Mouse (Mus musculus) gastrocnemius, adult 8-10 months (tissue): ENCODE data around the gene Prss32. TPM values are rescaled to one million over a fixed set of nuclear protein-coding genes. Genes with fewer than 3 reads are reported as not detected.
A peak's percentile ranks its signal among the peaks of the same experiment; 100 is the strongest.

Experiments
- DNase-seq, 2 experiments: peaks; one replicate each; pipeline ENCODE4 v3.0.0; 2022; ENCODE audit warnings: low spot score in 2 of 2
- total RNA-seq, 4 experiments: library from RNA; stranded (reverse); gene quantifications; 2 replicates each; pipeline ENCODE4 v1.2.4; 2022

Gene Prss32
- total RNA-seq: not detected

- DNase-seq: peak in 1 of 2 experiments; percentile 33
Observed at GRCm38 (mm10) chr17:23843812-23844273, at the start of gene Prss32, which contains the start of gene Prss41. Gene Prss32, plus strand, starts transcription at chr17:23843855. Gene Prss41, minus strand, starts transcription at chr17:23844172.

- DNase-seq: no peak
Observed at GRCm38 (mm10) chr17:23795323-23795722, 48.3 kb upstream of the Prss32 start.

GRCm38 (mm10) chr17:23797316-23797715 lies 46.3 kb upstream of the Prss32 start:
- no peak for DNase-seq

GRCm38 (mm10) chr17:23801627-23802026 lies 42.0 kb upstream of the Prss32 start:
- DNase-seq: no peak

- peak; percentile 96 to 98 for DNase-seq
Observed at GRCm38 (mm10) chr17:23802746-23803365, 40.8 kb upstream of the Prss32 start.

GRCm38 (mm10) chr17:23803366-23804041 lies 40.2 kb upstream of the Prss32 start:
- peak; percentile 53 to 64 for DNase-seq

GRCm38 (mm10) chr17:23804426-23805085 lies 39.1 kb upstream of the Prss32 start:
- DNase-seq: no peak

- no peak for DNase-seq
Observed at GRCm38 (mm10) chr17:23806867-23807266, 36.8 kb upstream of the Prss32 start.

- DNase-seq: no peak
Observed at GRCm38 (mm10) chr17:23807918-23808317, 35.7 kb upstream of the Prss32 start.

- DNase-seq: no peak
Observed at GRCm38 (mm10) chr17:23815641-23816040, 28.0 kb upstream of the Prss32 start.

GRCm38 (mm10) chr17:23818579-23818978 lies 25.1 kb upstream of the Prss32 start:
- DNase-seq: no peak

- no peak for DNase-seq
Observed at GRCm38 (mm10) chr17:23819235-23819634, 24.4 kb upstream of the Prss32 start.

- DNase-seq: peak in 1 of 2 experiments; percentile 1
Observed at GRCm38 (mm10) chr17:23820731-23821130, 22.9 kb upstream of the Prss32 start.

- DNase-seq: no peak
Observed at GRCm38 (mm10) chr17:23822094-23822493, 21.6 kb upstream of the Prss32 start.

- DNase-seq: no peak
Observed at GRCm38 (mm10) chr17:23823018-23823417, 20.6 kb upstream of the Prss32 start.

GRCm38 (mm10) chr17:23823614-23824013 lies 20.0 kb upstream of the Prss32 start:
- no peak for DNase-seq

GRCm38 (mm10) chr17:23825591-23825990 lies 18.1 kb upstream of the Prss32 start:
- no peak for DNase-seq

- peak; percentile 40 to 44 for DNase-seq
Observed at GRCm38 (mm10) chr17:23828271-23829001, 15.2 kb upstream of the Prss32 start.

GRCm38 (mm10) chr17:23829064-23829619 lies 14.5 kb upstream of the Prss32 start, which contains the start of gene Elob:
Gene Elob, minus strand, starts transcription at chr17:23829136.
- peak; percentile 71 to 81 for DNase-seq

GRCm38 (mm10) chr17:23831201-23831600 lies 12.5 kb upstream of the Prss32 start:
- no peak for DNase-seq

GRCm38 (mm10) chr17:23836006-23836575 lies 7.6 kb upstream of the Prss32 start, which contains the start of gene Prss33:
Gene Prss33, minus strand, starts transcription at chr17:23836056.
- DNase-seq: no peak
